Mouse (Mus musculus) duodenum, adult 2 months (tissue): ENCODE data around the gene Zfp217. TPM values are rescaled to one million over a fixed set of nuclear protein-coding genes. Genes with fewer than 3 reads are reported as not detected.

Experiments
- polyA plus RNA-seq: library from polyadenylated mRNA; depleted of rRNA; stranded (reverse); fragments of >200 nt; gene quantifications from 2 replicates; pipeline ENCODE4 v1.2.3, GENCODE M21; 2012; ENCODE audit warnings: low replicate concordance; rRNA removed

Gene Zfp217
- polyA plus RNA-seq = 5.8 and 6.8 TPM in 2 replicates

DNA sequence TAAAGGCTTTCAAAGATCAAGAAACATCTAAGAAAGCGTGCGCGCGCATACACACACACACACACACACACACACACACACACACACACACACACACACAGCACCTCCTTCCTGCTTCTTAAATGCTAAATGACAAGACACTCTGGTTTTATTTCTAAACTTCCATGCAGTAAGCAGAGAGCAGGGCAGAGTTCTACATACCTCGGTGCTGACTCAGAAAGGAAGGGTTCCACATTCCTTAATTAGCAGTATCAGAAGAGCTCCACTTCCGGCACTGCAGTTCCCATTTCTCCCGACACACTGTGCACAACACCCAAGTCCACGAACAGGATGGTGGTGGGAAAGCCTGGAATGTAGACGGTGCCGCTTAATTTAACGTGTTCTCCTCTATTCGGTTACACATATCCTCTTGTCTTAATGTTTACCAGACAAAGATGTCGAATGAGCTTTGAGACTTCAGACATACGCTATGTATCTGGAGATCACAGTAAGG lies at the start of gene Zfp217:
Gene Zfp217, minus strand, starts transcription at position 443 of the 493 bp plus-strand sequence.

